ENCODE assay signal across 13 mouse cellular contexts in genomic region chr10:86890166-86890930, GRCm38 (mm10).
A peak's percentile ranks its signal among the peaks of the same experiment; 100 is the strongest.
DNase-seq lines count a peak whose midpoint lies in the region; ATAC-seq and TF ChIP-seq lines count a peak whose summit lies in the region.
"Had no signal": no experiment of that assay in that cellular context is flagged by ENCODE, and none has a peak within 500 bp of the region (broad histone marks: within the 10 kb centered on the region; RNA-seq: fewer than 3 reads in every experiment).

No protein-coding gene starts in this region.

- H3K4me1 ChIP-seq in forebrain, embryonic 13.5 days = no peaks in the 10 kb centered on the region
- H3K4me1 ChIP-seq: embryonic facial prominence, embryonic 13.5 days; heart, embryonic 12.5 days; lung, embryonic 15.5 days; neural tube, embryonic 12.5 days had no signal

- 86% methylated on average over 14 of the region's 14 CpGs for WGBS in forebrain, embryonic 13.5 days

- H3K4me2 ChIP-seq in forebrain, embryonic 13.5 days = no peak overlapping the region
- H3K4me2 ChIP-seq: embryonic facial prominence, embryonic 13.5 days; heart, embryonic 12.5 days; lung, embryonic 15.5 days; neural tube, embryonic 12.5 days had no signal

- H3K4me3 ChIP-seq in layer of hippocampus, adult 2 months = no peak overlapping the region
- H3K4me3 ChIP-seq in forebrain, embryonic 13.5 days = no peak overlapping the region
- H3K4me3 ChIP-seq: embryonic facial prominence, embryonic 13.5 days; heart, embryonic 12.5 days; lung, embryonic 15.5 days; neural tube, embryonic 12.5 days had no signal

- peak overlapping the region; percentile 80 for H3K27ac ChIP-seq in layer of hippocampus, adult 2 months
- no peak overlapping the region for H3K27ac ChIP-seq in forebrain, embryonic 13.5 days
- H3K27ac ChIP-seq: embryonic facial prominence, embryonic 13.5 days; lung, embryonic 15.5 days; neural tube, embryonic 12.5 days had no signal

- no peak for ATAC-seq in forebrain, embryonic 13.5 days
- ATAC-seq: CD4-positive, CD25-positive, alpha-beta regulatory T cell, adult 4 months had no signal

- H3K27me3 ChIP-seq in forebrain, embryonic 13.5 days = no peaks in the 10 kb centered on the region
- H3K27me3 ChIP-seq: embryonic facial prominence, embryonic 13.5 days; heart, embryonic 12.5 days; lung, embryonic 15.5 days; neural tube, embryonic 12.5 days had no signal

- peak; percentile 31 for DNase-seq in heart, adult 11 months
- no peak for DNase-seq in heart, adult 18-20 months
- DNase-seq in adrenal gland, postnatal 25 days = peak; percentile 64
- peak; percentile 79 for DNase-seq in layer of hippocampus, adult 2 months (ENCODE audit: low spot score in 2 of 2)
- peak; percentile 54 to 59 for DNase-seq in right cerebral cortex, adult 2 months (ENCODE audit: low spot score in 2 of 2)
- DNase-seq in natural killer cell, adult 2 months (ENCODE audit: low spot score in 2 of 2) = no peak
- DNase-seq in thymus, postnatal 0 days (ENCODE audit: low spot score) = no peak

- TF ChIP-seq CTCF in layer of hippocampus, adult 2 months (conservative IDR thresholded peaks at IDR 0.05) = no peak

- no peak overlapping the region for H3K9ac ChIP-seq in forebrain, embryonic 13.5 days
- H3K9ac ChIP-seq: embryonic facial prominence, embryonic 13.5 days; heart, embryonic 12.5 days; lung, embryonic 15.5 days; neural tube, embryonic 12.5 days had no signal

- H3K36me3 ChIP-seq in forebrain, embryonic 13.5 days (ENCODE audit: poor library complexity, severe bottlenecking) = no peaks in the 10 kb centered on the region
- H3K36me3 ChIP-seq: embryonic facial prominence, embryonic 13.5 days; heart, embryonic 12.5 days; lung, embryonic 15.5 days; neural tube, embryonic 12.5 days had no signal

- H3K9me3 ChIP-seq in forebrain, embryonic 13.5 days (replicated peaks) = no peaks in the 10 kb centered on the region
- H3K9me3 ChIP-seq: embryonic facial prominence, embryonic 13.5 days; heart, embryonic 12.5 days; lung, embryonic 15.5 days; neural tube, embryonic 12.5 days had no signal

Comparison
In these comparisons a context has a peak if more than half of its experiments do, and no peak if none do; other contexts are left out.
1. DNase-seq: peak in heart, adult 11 months (single experiment), adrenal gland, postnatal 25 days (single experiment), layer of hippocampus, adult 2 months (2 of 2) and right cerebral cortex, adult 2 months (2 of 2); none in heart, adult 18-20 months (0 of 2), natural killer cell, adult 2 months (0 of 2) and thymus, postnatal 0 days (single experiment).